Mouse (Mus musculus) cortical plate, adult 2 months (tissue): Measurements from ENCODE around the gene Car10.

Experiments used
- CTCF ChIP-seq: fragments of 200-500 bp; IDR thresholded peaks from 2 replicates; pipeline ENCODE4 v1.5.1; 2011; ENCODE audit warnings: mild to moderate bottlenecking, control low read depth, low read length; ENCODE audit not compliant: insufficient read depth; ENCODE audit errors: extremely low read depth
- POLR2A ChIP-seq: fragments of 200-500 bp; IDR thresholded peaks from 2 replicates; pipeline ENCODE4 v1.6.1; 2011; ENCODE audit warnings: mild to moderate bottlenecking, low read length, control low read depth; ENCODE audit not compliant: insufficient read depth; ENCODE audit errors: extremely low read depth

DNA sequence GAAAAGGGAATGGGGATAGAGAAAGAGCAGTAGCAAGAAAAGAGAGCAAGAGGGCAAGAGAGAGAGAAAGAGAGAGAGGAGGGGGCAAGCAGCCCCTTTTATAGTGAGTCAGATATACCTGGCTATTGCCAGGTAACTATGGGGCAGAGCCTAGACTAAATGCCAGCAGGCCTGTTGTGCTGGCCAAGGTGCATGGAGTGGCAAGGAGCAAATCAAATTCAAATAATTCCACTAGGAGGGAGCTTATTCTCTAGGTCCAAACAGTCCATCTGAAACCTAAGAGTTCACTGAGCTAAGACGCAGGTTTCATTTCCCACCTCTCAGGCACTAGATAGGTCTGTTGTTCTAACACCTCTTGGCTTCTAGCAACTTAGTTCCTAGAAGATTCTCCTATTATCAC is 544.5 kb downstream of the Car10 start:
- no peak for TF ChIP-seq POLR2A
- no peak for TF ChIP-seq CTCF
